19 mouse cellular contexts compared by ENCODE assay signal in genomic region chr16:39374616-39375015, GRCm38 (mm10).
DNase-seq lines count a peak whose midpoint lies in the region; ATAC-seq and TF ChIP-seq lines count a peak whose summit lies in the region.
"Had no signal": no experiment of that assay in that cellular context is flagged by ENCODE, and none has a peak within 500 bp of the region (broad histone marks: within the 10 kb centered on the region; RNA-seq: fewer than 3 reads in every experiment).

No protein-coding gene starts in this region.

- no peak for TF ChIP-seq CTCF in forebrain, postnatal 0 days (IDR thresholded peaks at IDR 0.05; ENCODE audit: low read depth)
- TF ChIP-seq CTCF in layer of hippocampus, adult 2 months (conservative IDR thresholded peaks at IDR 0.05) = no peak

- H3K4me1 ChIP-seq in forebrain, embryonic 13.5 days = no peaks in the 10 kb centered on the region; the same call in 1 of the 2 replicates
- no peaks in the 10 kb centered on the region for H3K4me1 ChIP-seq in forebrain, postnatal 0 days (ENCODE audit: insufficient read depth)
- H3K4me1 ChIP-seq: heart, embryonic 12.5 days; neural tube, embryonic 12.5 days had no signal

- no peak overlapping the region for H3K27ac ChIP-seq in forebrain, embryonic 13.5 days
- no peak overlapping the region for H3K27ac ChIP-seq in forebrain, postnatal 0 days (ENCODE audit: low read depth, low read length)
- peak overlapping the region; percentile 60; the same call in 1 of the 2 replicates for H3K27ac ChIP-seq in layer of hippocampus, adult 2 months
- H3K27ac ChIP-seq: gastrocnemius, adult 2 months; hindbrain, embryonic 14.5 days; macrophage; neural tube, embryonic 12.5 days had no signal

- no peak for DNase-seq in forebrain, postnatal 0 days
- DNase-seq in layer of hippocampus, adult 2 months (ENCODE audit: low spot score in 2 of 2) = peak; percentile 42 to 76
- DNase-seq in layer of hippocampus, adult 9-10 months (ENCODE audit: low spot score) = no peak
- DNase-seq in frontal cortex, postnatal 10 days (ENCODE audit: low spot score in 2 of 2) = peak; percentile 5 to 10
- peak; percentile 29 to 36 for DNase-seq in left cerebral cortex, postnatal 36 days (ENCODE audit: low spot score in 2 of 2)
- DNase-seq in lung, postnatal 10 days = no peak
- DNase-seq: adrenal gland, adult 2 months; cerebellum, adult 18-20 months; gastrocnemius, adult 2 months; kidney, adult 11 months; kidney, postnatal 10 days; lung, adult 18-20 months had no signal

- H3K4me3 ChIP-seq in forebrain, embryonic 13.5 days = no peak overlapping the region
- H3K4me3 ChIP-seq in forebrain, postnatal 0 days (ENCODE audit: low read depth, low read length) = no peak overlapping the region
- H3K4me3 ChIP-seq in layer of hippocampus, adult 2 months = no peak overlapping the region
- H3K4me3 ChIP-seq: gastrocnemius, adult 2 months; heart, embryonic 12.5 days; neural tube, embryonic 12.5 days had no signal

- 57% methylated on average over 3 of the region's 3 CpGs for WGBS in forebrain, embryonic 13.5 days
- WGBS in forebrain, postnatal 0 days = 43% methylated on average over 3 of the region's 3 CpGs

- H3K4me2 ChIP-seq in forebrain, embryonic 13.5 days = no peak overlapping the region
- H3K4me2 ChIP-seq in forebrain, postnatal 0 days (ENCODE audit: low read depth) = no peak overlapping the region
- H3K4me2 ChIP-seq: heart, embryonic 12.5 days; hindbrain, embryonic 14.5 days; midbrain, embryonic 11.5 days; neural tube, embryonic 12.5 days had no signal

- H3K36me3 ChIP-seq in forebrain, embryonic 13.5 days (ENCODE audit: poor library complexity, severe bottlenecking) = no peaks in the 10 kb centered on the region
- no peaks in the 10 kb centered on the region for H3K36me3 ChIP-seq in forebrain, postnatal 0 days (ENCODE audit: insufficient read depth)
- H3K36me3 ChIP-seq: heart, embryonic 12.5 days; neural tube, embryonic 12.5 days had no signal

- no peaks in the 10 kb centered on the region for H3K9me3 ChIP-seq in forebrain, embryonic 13.5 days (replicated peaks)
- no peaks in the 10 kb centered on the region for H3K9me3 ChIP-seq in forebrain, postnatal 0 days (ENCODE audit: low read length)
- H3K9me3 ChIP-seq: heart, embryonic 12.5 days; neural tube, embryonic 12.5 days had no signal

- intact Hi-C loops in left cerebral cortex, postnatal 36 days (cut with DNase I) = no loop called here

- H3K9ac ChIP-seq in forebrain, embryonic 13.5 days = no peak overlapping the region
- H3K9ac ChIP-seq in forebrain, postnatal 0 days = no peak overlapping the region
- H3K9ac ChIP-seq: heart, embryonic 12.5 days; hindbrain, embryonic 14.5 days; neural tube, embryonic 12.5 days had no signal

- ATAC-seq in forebrain, embryonic 13.5 days = peak; percentile 50; the same call in 1 of the 2 replicates
- ATAC-seq in forebrain, postnatal 0 days = no peak
- ATAC-seq in erythroid progenitor cell, adult 5-6 weeks (replicated peaks; ENCODE audit: low FRiP score, poor library complexity, severe bottlenecking) = no peak

- no peaks in the 10 kb centered on the region for H3K27me3 ChIP-seq in forebrain, embryonic 13.5 days
- no peaks in the 10 kb centered on the region for H3K27me3 ChIP-seq in forebrain, postnatal 0 days (ENCODE audit: insufficient read depth, low read length)
- H3K27me3 ChIP-seq: heart, embryonic 12.5 days; neural tube, embryonic 12.5 days had no signal

Comparison
In these comparisons a context has a peak if more than half of its experiments do, and no peak if none do; other contexts are left out.
1. DNase-seq: peak in layer of hippocampus, adult 2 months (2 of 2), frontal cortex, postnatal 10 days (2 of 2) and left cerebral cortex, postnatal 36 days (2 of 2); none in forebrain, postnatal 0 days (single experiment), layer of hippocampus, adult 9-10 months (single experiment) and lung, postnatal 10 days (single experiment).